Mouse (Mus musculus) urinary bladder, postnatal 4 days (tissue): ENCODE measurements around the gene Ms4a18.
"Not testable (repeated sequence)": the region's sequence is repeated elsewhere in the genome, so short reads cannot be mapped to it uniquely, and the experiment has no call there.

Experiments used
- DNase-seq, 2 experiments: peaks; one replicate each; pipeline ENCODE4 v3.0.0; 2021 to 2022; ENCODE audit warnings: low spot score in 2 of 2

Gene Ms4a18

DNA sequence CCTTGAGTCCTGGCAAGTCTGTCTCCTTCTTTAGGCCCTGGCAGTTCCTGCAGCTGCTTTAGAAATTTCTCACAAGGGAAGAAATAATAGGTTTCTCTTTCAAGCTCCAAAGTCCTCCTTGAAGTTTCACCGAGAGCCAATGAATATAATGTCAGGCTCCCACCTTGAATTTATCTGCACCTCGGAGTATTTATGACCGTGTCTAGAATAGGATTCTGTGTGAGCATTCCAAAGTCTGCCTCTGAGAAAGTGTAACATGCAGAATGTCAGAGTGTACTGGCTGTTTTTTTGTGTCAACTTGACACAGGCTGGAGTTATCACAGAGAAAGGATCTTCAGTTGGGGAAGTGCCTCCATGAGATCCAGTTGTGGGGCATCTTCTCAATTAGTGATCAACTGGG lies at the start of gene Ms4a18:
Ms4a18 (minus strand) TSS at position 141 of the 400 bp plus-strand sequence.
- no peak for DNase-seq

DNA sequence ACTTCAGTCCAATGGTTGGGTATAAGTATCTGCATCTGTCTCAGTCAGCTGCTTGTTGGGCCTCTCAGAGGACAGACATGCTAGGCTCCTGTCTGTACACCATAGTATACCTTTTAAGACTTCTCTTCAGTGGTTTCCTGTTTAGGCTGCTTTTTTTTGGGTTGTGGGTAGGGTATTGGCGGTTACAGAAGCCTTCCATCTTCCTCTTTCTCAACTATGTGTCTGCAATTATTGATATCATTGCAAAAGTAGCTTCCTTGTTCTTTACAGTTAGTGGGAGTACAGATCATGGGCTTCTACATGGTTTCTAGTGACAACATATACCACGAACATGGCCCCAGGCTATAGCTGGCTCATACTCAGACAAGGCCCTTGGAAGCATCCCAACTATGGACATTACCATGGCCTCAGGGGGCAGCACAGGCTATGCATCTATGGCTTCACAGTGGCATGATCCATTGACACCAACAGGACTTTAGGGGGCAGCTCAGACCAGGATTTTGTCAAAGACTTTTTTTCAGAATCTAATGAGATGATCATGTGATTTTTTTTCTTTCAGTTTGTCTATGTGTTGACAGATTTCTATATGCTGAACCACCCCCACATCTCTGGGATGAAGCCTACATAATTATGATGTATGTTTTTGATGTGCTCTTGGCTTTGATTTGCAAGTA lies 47.5 kb upstream of the Ms4a18 start:
- DNase-seq = no peak

DNA sequence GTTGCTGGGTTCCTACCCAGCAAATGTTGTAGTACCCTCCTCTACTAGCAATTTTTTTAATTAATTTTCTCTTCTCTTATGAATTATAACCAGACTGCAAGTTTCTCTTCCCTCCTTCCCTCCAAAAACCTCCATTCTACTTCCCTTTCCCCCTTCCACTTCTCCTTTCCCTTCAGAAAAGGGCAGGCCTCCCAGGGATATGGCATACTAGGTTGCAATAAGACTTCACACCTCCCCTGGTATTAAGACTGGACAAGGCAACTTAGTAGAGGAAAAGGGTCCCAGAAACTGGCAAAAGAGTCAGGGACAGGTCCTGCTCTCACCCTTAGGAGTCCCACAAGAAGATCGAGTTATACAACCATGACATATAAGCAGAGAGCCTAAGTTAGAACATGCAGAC lies 43.1 kb upstream of the Ms4a18 start:
- no peak for DNase-seq

DNA sequence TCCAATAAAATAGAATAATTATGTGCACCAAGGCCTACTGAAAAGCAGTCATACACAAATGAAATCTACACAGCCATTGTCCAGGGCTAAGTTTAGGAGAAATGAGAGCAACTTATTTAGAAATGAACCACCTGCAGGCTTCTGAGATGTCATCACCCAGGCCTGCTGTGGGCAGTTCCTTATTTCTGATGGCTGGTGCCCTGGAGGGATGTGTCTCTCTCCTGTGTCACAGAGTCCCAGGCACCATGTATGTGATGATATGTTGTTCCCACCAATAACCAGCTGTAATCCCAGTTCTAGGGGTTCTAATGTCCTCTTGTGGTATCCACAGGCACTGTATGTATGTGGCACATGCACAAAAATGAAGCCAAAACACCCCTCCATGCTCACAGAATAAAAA lies 42.1 kb upstream of the Ms4a18 start:
- DNase-seq = no peak

DNA sequence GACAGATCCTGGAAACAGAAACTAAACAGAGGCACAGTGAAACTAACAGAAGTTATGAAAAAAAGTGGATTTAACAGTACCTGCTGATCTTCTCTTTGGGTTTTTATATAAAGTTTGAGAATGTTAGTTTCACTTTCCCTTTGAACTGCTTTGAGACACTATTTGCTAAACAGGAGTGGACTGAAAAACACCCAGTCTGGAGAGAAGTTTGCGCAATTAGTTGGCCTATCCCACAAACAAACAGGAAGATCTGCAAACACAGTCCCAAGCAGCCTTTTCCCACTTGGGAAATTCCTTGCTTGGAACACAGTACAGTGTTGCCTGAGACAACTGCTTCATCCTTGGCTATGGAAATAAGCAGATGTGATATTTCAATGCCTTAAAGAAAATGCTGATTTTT lies 37.9 kb upstream of the Ms4a18 start:
- DNase-seq = not testable (repeated sequence)

DNA sequence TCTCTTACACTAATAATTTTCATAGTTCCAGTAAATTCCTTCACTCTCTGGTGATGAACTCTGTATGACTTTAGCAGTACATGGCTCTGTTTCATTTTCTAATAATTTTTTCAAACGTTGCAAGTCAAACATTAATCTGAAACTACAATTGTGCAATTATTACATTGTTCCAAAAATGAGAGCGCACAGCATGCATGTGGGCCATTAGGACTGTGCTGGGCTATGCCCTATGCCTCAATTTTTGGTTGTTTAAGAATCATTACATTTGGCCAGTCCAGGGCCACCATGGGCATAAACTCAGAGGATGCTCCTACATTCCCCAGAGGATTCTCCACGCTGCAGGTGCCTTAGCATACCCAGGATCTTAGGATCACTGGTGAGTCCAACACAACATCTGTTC lies 35.4 kb upstream of the Ms4a18 start:
- no peak for DNase-seq

DNA sequence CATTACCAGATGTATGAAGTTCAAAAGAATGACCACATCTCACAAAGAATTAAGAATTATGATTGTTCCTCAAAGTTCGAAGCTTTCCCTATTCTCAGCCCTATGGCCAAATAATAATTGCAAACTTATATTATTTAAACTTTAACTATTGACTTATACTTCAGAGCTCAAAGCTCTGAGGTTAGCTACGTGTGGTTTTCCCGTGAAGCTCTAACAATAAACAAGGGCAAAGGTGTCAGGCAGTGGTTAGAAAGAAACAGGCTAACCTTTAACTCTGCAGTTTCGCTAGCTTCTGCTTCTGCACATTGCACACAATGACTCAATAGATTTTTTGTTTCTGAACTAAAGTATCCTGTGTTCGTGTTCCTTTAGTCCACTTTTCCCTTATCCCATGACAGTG lies 35.0 kb upstream of the Ms4a18 start:
- no peak for DNase-seq

DNA sequence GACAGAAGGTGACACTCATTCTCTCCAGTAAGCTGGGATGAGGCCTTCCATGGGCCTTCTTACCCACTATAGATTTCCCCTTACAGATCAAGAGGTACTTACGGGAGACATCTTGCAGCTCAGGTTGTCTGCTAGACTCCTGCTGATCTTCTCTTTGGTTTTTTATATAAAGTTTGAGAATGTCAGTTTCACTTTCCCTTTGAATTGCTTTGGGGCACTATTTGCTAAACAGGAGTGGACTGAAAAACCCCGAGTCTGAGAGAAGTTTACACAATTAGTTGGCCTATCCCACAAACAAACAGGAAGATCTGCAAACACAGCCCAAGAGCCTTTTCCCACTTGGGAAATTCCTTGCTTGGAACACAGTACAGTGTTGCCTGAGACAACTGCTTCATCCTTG lies 32.5 kb upstream of the Ms4a18 start:
- no peak for DNase-seq

DNA sequence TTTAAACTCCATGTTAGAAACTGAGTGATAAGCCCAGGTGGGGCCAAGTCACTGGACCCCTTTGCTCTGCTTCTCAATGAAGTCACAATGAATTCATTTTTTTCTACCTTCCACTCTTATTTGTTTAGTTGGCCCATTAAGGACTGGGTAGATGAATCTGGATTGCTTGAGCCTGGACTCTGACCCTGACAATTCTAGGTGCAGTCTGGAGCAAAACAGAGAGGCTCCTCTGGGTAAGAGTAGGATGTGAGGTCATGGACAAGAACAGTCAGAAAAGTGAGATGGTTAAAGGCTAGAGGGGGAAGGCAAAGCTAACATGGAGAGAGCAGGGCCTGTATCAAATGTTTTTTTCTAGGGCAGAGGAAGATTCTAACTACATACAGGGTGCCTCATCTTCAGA lies 31.6 kb upstream of the Ms4a18 start:
- no peak for DNase-seq

DNA sequence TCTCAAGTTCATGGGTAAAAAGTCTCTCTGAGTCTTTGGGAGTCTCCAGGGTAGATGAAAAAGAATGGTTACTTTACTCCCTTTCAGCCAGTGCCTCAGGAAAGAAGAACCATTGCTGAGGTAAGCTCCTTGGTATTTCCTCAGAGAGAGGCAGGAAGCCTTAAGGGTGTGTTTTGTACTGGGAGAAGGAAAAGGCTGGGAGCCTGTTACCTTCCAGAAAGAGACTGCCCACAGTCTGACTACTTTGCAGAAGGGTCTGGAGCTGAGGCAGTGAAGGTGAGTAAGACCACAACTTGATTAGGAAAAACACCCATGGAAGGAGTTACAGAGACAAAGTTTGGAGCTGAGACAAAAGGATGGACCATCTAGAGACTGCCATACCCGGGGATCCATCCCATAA lies 30.7 kb upstream of the Ms4a18 start:
- DNase-seq = no peak

DNA sequence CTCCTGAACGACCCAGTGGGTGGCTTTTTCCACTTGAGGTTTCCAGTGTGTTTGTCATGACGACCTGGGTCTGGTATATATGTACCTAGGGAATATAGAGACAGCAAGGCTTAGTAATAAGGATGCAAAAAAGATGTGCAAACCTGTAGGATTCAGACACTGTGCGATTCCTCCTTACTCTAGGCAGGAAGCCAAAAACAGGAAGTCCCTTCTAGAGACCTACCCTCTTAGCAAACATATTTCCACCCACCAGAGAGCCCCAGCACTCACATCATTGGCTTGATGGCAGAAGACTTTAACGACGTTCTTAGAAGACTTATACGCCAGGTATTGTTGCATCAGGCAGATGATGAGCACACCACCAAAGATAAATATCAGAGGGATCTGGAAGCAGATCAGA lies 30.2 kb upstream of the Ms4a18 start:
- DNase-seq = no peak

DNA sequence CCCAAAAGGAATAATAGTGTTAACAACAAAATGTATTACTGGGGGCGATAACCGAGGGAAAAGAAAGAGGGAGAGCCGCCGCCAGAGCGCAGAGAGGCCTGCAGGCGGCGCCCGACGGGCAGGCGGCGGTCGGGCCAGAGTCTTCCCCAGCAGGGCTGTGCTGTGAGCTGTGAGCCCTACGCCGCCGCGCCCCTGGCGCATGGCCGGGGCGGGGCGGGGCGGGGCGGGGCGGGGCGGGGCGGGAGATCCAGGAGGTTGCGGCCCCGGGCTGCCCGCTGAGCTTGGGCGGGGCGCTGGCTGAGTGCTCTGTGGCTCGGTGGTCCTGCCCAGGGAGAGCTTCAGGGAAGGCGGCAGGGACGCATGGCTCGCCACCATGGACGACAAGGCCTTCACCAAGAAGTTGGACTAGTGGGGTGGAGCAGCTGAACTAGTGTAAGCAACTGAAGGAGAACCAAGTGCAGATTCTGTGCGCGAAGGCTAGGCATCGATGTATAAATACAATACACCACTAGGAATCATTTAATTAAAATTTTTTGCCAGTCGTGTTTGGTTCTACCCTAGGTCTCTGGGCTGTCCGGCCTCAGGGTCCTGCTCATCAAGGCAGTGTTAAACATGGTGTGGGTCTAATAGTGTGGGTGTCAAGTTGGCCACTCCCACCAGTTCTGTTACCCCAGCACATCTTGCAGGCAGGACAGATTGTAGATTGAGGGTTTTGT lies 27.3 kb upstream of the Ms4a18 start:
- peak in 1 of 2 experiments; percentile 50 for DNase-seq

DNA sequence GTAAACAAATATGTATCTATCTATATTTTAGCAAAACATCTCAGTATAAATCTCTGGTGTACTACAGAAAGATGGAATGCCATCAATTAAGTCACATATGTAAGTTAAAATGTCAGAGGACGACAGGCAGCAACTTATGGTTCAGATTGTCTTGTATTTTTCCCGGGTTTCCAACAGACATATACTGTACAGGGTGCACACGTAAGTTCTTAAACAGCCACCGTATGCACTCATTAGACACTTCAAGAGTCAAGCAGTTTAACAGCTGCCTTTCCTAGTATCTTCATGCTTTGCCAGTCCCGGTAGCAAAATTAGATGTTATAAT lies 26.8 kb upstream of the Ms4a18 start:
- DNase-seq = no peak

DNA sequence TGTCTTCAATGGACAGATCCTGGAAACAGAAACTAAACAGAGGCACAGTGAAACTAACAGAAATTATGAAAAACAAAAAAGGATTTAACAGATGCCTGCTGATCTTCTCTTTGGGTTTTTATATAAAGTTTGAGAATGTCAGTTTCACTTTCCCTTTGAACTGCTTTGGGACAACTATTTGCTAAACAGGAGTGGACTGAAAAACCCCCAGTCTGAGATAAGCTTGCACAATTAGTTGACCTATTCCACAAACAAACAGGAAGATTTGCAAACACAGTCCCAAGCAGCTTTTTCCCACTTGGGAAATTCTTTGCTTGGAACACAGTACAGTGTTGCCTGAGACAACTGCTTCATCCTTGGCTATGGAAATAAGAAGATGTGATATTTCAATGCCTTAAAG lies 19.7 kb upstream of the Ms4a18 start:
- no peak for DNase-seq

DNA sequence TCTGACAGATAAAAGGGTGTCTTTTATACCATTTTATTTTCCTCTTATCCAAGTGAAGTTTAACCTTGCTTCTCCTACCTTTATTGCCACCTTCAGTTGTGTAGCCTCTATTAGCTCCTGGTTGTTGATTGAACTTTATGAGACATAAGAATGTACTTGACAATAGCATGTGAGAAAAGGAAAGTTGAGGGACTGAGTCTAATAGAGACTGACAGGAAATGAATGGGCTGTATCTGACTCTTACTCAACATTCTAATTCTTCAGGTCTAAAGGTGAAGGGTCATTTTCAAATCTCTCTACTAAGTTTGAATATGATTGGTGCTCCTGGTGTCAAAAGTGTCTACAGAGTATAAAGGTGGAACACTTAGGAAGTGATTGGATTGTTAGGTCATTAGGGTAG lies 4.6 kb upstream of the Ms4a18 start:
- DNase-seq = no peak

DNA sequence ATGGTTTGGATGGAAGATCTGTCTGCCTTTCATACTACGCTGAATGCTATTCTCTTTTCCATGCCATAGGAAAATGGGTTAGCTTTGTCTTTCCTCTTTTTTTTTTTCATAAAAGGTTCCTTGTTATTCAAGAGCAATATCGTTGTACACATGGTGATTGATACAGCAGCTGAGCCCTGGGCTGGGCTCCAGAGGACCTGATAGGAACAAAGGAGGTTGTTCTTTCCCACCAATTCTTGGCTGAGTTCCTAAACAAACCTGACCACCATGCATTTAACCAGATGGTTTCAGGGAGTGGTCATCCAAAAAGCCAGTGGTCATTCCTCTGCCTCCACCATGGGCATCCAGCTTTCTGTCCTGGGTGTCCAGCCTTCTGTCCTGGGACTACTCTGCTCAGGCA lies 580 bp downstream of the Ms4a18 start:
- DNase-seq = no peak

DNA sequence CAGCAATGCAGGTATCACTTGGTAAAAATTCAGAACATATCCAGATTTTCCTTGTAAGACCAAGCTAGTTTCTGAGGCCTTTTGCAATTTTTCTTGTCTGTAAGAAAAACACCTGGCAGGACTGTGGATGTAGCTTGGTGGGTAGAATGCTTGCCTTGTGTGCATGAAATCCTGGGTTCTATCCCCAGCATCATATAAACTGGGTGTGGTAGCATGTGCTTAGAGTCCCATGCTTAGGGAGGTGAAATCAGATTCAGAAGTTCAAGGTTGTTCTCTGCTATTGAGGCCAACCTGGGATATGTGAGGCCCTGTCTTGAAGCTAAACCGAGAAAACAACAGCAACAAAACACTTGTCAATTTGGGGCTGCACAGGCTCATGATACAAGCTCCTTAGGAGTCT lies 1.8 kb downstream of the Ms4a18 start:
- DNase-seq = no peak

DNA sequence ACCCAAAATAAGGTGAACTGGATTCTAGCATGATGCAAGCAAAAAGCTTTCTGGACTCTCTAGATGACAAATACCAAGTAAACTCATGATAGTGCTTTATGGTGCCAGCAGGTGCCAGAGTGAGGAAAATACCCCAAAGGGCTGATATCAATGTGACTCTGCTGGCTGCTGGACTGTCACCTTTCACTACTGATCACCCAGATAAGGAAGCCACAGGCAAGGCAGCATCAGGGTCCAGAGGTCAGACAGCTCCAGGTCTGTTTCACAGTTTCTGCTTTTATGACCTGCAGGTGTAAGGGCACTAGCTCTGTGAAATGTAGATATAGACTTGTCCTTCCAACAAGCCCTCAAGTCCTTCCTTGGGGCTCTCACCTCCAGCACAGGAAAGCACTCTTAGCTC lies 2.4 kb downstream of the Ms4a18 start:
- no peak for DNase-seq

DNA sequence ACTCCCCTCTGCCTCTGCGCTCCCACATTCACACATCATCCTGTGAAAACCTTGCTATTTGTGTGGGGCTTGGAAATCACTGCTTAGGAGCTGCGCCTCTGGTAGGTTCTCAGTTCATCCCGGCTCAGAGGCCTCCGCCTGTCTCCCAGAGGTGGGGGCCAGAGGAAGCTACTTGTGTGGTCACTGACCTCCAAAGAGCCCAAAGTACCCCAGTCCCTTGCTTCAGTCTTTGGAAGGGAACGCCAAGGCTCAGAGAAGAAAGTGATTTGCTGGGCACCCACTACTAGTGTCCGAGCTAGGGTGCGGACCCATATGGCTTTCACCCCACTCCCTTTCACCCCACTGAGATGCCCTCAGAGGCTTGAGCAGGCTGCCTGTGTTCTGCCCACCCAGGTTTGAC lies 24.7 kb downstream of the Ms4a18 start, which contains the start of gene Ms4a15:
Ms4a15 (minus strand) TSS at position 101 of the 400 bp plus-strand sequence.
- no peak for DNase-seq

DNA sequence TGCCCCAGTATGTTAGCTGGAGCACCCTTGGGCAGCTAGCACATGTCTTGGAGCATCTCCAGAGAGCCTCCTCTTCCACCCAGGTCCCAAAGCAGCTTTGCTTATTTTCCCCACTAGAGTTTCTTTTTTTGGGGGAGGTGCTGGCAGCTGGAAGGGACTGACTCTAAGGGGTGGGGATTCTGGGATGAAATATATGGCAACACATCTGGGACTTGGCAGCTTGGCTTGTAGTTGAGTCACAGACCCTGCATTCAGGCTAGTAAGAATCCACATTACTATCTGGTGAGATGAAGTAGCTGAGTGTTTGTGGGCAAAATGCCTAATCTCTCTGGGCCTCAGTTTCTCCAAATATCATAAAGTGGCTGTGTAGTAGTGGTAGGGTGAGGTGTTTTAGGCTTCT lies 25.9 kb downstream of the Ms4a18 start:
- no peak for DNase-seq

DNA sequence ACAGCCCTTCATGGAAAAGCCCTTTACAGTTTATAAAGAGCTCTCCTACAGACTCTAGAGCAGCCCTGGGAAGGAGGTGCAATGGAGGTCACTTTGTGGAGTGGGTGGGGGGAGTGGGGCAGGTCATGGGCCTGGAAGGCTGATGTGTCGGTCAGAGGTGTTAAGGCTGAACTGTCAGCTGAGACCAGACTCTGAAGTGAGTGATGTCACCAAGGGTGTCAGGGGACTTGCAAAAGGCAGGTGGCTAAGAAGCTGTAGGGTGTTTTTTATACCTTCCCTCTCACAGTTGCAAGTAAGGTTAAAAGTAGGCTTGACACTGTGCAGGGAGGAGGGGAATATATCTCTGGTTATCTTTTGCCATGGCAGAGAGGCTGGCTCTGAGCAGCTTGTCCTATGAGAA lies 27.1 kb downstream of the Ms4a18 start:
- no peak for DNase-seq

DNA sequence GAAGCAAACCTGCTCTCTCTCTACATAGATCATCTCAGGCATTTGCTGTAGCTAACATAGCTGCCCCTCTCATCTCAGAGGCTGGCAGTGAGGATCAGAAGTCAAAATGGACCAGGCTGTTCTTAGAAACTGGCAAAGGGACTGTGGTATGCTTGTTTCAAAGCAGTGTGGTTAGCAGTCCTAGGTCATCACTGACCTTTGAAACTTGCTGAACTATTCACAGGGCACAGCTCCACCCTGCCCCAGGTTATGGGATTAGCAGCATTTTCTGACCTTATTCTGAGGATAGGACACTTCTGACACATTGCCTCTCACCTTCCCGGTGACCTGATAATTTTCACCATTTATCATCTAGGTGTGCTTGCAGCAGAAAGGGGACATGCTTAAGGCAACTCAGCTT lies 29.3 kb downstream of the Ms4a18 start:
- no peak for DNase-seq

DNA sequence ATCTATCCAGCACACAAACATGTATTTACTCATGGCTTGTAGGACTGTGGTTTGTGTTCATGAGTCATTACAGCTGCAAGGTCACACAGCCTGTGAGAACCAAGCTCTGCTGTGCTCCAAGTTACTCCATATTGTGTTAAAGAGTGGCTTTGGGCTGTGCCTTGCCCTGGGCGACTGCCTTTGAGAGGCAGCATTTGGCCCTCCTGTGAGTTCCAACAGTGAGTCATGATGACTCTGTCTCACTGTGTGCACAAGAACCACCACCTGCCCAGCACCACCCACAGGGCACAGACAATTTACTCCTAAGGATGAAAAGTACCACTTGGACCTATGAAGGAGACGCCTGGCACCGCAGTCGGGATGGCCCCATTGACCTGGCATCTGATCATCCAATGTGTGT lies 31.9 kb downstream of the Ms4a18 start:
- DNase-seq = no peak

DNA sequence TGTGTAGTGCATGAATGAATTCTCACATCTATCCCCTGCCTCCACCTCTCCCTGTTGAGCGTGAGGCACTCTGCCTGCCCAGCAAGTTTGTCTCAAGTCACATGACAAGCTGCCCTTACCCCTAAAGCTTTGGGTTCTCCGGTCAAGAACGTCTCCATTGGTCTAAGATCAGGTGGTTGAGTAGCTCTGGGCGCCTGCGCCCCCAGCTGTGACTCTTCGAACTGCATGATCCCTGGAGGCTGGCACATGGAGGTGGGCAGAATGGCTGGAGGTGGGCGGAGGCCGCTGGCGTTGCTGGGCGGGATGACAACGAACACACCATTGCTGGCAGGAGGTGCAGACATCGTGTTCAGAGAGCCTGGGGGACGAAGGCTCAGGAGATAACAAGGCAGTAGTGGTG lies 33.3 kb downstream of the Ms4a18 start:
- DNase-seq = no peak
